Mouse (Mus musculus): Measurements from ENCODE around the gene Chrna9. TPM values are rescaled to one million over a fixed set of nuclear protein-coding genes. Genes with fewer than 3 reads are reported as not detected.

Gene Chrna9
- total RNA-seq (2017) = not detected in 2 replicates

DNA sequence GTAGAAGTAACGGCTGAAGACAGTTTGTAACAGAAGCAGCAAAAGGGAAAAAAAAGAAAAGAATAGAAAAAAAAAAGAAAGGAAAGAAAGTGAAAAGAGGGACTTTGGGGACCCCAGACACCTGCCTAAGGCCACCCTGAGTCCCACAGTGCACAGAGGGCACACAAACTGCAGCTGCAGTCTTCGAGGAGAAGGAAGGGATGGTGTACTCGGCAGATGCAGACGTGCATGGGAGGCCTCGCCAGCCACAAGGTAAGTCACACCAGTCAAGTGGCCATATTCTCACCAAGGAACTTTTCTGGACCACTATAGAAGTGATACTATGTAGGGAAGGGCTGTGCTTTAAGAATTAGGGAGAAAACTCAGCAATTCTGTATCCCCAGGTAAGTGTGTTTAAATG, at the start of gene Chrna9:
TSS of gene Chrna9 (plus strand) at position 139 of the 400 bp plus-strand sequence.
- ATAC-seq (replicated peaks in 1 of 2; ENCODE audit: insufficient read depth in 1 of 2, low FRiP score in 2 of 2, low TSS enrichment in 1 of 2, low read depth in 1 of 2, poor library complexity in 2 of 2, severe bottlenecking in 2 of 2) = no peak

DNA sequence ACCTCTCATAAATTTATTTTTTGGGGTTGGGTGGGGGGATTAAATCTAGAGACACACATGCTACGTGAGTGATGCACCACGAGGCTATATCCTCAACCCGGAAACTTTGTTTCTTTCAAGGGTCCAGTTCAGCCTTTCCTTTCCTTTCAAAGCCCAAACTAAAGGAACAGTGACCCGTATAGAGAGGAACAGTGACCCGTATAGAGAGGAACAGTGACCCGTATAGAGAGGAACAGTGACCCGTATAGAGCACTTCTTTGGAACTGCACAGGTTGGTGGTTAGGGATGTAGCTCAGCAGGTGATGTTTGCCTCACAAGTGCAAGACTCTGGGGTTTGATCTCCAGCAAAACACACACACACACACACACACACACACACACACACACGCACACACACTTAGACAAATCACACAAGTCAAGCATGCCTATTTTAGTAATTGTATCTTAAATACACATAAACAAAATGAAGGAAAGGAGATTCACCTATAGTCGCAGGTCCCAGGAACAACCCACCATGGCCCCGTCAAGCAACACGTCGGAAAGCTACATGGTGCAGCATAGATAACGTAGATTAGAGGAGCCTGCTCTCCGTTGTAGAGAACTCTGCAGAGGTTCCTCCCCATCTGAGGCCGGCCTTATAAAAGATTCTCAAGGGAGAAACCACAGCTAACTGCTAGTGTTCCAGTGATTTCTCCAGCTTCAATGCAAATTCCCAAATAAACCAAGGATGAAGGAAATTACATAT, 48.9 kb upstream of the Chrna9 start:
- no peak for ATAC-seq (replicated peaks in 1 of 2; ENCODE audit: insufficient read depth in 1 of 2, low FRiP score in 2 of 2, low TSS enrichment in 1 of 2, low read depth in 1 of 2, poor library complexity in 2 of 2, severe bottlenecking in 2 of 2)

DNA sequence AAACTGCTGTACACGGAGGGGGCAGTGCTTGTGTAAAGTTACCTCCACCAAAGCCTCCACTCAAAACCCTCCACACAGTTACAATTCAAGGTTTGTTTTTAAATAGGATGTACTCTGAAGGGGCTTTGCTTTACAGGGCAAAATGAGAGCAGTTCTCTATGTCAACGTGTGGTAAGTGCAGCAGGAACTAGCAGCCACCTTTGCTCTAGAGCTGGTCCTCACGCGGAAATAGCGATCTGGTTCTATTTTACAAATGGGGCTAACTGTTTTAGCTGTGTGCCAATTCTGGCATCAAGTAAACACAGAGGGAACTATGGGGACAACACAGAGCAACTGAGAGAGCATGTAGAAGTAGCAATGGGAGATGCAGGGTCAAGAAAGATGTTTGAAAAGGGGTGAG, 46.6 kb upstream of the Chrna9 start:
- ATAC-seq (replicated peaks in 1 of 2; ENCODE audit: insufficient read depth in 1 of 2, low FRiP score in 2 of 2, low TSS enrichment in 1 of 2, low read depth in 1 of 2, poor library complexity in 2 of 2, severe bottlenecking in 2 of 2) = no peak

DNA sequence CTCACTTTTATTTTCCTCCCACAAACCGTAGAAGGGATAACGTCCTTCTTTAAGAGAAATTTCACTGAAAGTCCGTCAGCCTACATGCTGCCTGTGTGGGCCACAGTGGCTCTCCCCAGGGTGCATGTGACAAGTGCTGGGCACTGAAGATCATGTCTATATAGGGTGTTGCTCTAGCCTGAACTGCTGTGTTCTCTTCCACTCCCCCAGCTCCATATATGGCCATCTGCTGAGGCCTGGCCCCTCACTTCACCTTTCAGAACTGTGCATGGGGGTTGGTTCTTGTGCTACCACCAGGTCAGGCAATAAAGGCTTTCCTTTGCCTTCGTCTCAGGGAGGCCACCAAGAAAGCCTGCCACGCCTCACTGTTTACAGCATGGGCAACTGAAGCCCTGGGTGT, 45.7 kb upstream of the Chrna9 start:
- ATAC-seq (replicated peaks in 1 of 2; ENCODE audit: insufficient read depth in 1 of 2, low FRiP score in 2 of 2, low TSS enrichment in 1 of 2, low read depth in 1 of 2, poor library complexity in 2 of 2, severe bottlenecking in 2 of 2) = peak in 1 of 2 experiments; percentile 22; a peak in 1 of 4 replicates

DNA sequence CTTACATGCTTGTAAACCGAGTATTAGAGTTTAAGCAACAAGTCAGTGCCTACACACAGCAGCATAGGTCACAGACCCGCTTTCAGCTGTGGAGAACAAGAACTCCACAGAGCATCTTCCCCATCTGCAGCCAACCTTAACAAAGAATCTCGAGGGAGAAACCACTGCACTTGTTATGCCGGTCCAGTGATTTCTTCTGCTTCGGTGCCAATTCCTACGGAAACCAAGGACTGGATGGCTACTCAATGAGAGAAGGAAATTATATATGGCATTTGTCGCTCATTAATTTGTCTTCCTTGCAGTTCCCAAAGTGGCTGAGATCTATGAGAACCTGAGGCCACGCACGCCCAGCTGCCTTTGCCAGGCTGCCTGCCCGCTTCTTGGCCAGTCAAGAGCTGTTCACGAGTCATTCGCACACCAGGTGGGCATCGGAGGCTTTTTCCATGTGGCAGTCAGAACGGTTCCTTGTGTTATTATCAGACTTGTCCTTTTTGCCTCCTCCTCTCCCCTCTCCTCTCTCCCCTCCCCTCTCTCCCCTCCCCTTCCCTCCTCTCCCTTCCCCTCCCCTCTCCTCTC, 43.4 kb upstream of the Chrna9 start:
- no peak for ATAC-seq (replicated peaks in 1 of 2; ENCODE audit: insufficient read depth in 1 of 2, low FRiP score in 2 of 2, low TSS enrichment in 1 of 2, low read depth in 1 of 2, poor library complexity in 2 of 2, severe bottlenecking in 2 of 2)

DNA sequence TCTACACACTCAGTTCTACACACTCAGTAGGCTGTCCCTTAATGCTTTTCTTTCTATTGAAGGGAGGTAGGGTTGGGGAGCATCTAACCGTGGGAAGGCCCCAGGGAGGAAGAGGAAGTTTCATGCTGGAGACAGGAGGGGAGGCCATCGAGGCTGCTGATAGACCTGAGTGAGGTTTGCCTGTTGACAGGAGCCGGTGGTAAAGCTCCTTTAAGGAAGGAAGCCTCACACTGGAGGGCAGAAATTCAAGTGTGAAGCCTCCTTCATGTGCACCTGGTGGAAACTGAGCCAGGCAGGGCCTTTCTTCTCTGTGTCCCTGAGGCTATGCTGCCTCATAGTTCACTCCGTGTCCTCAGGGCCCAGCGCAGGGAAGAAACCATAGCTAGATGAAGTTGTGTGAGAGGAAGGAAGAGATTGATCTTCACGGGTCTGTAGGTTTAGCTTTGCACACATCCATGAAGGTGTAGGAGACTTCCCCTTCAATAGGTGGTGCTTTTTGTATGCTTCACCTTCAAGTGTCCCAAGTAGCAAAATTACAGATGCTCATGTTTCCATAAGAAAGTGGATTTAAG, 39.5 kb upstream of the Chrna9 start:
- peak in 1 of 2 experiments; percentile 46; a peak in 1 of 4 replicates for ATAC-seq (replicated peaks in 1 of 2; ENCODE audit: insufficient read depth in 1 of 2, low FRiP score in 2 of 2, low TSS enrichment in 1 of 2, low read depth in 1 of 2, poor library complexity in 2 of 2, severe bottlenecking in 2 of 2)

DNA sequence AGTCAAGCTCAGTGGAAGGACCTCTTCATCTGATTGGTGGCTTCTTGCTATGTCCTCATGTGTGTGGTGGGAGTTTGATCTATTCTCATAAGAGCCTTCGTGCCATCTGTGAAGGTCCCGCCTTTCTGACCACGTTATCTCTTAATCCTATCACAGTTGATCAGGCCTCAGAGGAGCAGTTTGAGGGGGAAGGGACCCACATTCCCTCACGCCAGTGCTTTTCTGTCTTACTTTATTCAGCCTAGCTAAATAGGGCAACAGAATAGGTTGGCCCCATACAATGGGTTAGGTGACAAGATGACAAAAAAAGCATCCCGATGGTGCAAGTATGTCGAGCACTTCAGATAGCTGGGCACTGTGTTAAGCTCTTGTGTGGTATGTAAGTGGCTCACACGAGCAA, 39.0 kb upstream of the Chrna9 start:
- no peak for ATAC-seq (replicated peaks in 1 of 2; ENCODE audit: insufficient read depth in 1 of 2, low FRiP score in 2 of 2, low TSS enrichment in 1 of 2, low read depth in 1 of 2, poor library complexity in 2 of 2, severe bottlenecking in 2 of 2)

DNA sequence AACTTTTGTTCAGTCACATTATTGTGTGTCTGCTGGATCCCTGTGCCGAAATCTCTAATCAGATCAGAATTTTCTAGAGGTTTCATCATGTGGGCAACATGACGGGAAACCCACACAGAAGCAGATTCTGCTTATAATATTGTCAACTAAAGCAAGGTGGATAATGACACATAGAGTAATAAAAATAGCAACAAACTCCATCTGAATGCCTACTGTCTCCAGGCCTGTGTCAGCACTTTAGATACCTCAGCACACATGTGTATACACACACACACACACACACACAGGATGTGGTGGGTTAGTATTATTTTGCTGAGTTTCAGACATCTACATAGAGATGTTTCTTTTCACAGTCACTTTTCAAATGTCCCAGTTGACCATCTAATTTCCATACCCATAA, 37.0 kb upstream of the Chrna9 start:
- no peak for ATAC-seq (replicated peaks in 1 of 2; ENCODE audit: insufficient read depth in 1 of 2, low FRiP score in 2 of 2, low TSS enrichment in 1 of 2, low read depth in 1 of 2, poor library complexity in 2 of 2, severe bottlenecking in 2 of 2)

DNA sequence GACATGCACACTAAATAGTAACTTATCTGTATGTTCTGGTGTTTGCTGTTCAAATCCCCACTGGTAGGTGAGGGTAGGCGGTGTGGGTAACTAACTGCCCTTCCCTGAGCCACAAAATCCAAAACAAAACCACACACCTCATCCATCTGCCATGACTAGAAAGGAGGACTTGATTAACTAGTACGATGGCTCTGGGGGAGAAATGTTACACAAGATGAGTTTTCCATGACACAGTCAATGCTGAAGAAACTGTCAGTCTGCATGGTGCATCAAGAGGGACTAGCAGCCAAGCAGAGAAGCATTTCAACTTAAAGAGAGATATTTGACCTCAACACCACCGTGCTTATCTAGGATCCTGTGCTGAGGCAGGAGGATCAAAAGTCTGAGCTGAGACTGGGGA, 36.0 kb upstream of the Chrna9 start:
- no peak for ATAC-seq (replicated peaks in 1 of 2; ENCODE audit: insufficient read depth in 1 of 2, low FRiP score in 2 of 2, low TSS enrichment in 1 of 2, low read depth in 1 of 2, poor library complexity in 2 of 2, severe bottlenecking in 2 of 2)

DNA sequence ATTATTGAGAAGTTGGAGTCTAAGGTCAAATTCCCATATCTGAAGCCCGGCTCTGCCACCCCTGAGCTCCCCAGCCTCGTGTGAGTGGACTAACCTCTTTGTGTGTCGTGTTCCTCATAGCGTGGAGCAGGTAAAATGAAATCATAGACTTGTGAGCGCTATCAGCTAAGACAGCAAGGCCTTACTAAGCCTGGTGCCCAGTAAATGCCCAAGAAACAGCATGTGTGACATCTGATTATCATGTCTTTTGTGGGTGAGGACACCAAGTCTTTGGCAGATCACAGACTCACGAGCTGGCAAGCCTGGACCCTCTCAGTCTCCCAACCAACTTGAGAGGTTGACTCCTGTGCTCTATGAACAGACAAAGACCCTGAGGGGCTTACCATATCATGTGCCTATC, 34.6 kb upstream of the Chrna9 start:
- ATAC-seq (replicated peaks in 1 of 2; ENCODE audit: insufficient read depth in 1 of 2, low FRiP score in 2 of 2, low TSS enrichment in 1 of 2, low read depth in 1 of 2, poor library complexity in 2 of 2, severe bottlenecking in 2 of 2) = no peak

DNA sequence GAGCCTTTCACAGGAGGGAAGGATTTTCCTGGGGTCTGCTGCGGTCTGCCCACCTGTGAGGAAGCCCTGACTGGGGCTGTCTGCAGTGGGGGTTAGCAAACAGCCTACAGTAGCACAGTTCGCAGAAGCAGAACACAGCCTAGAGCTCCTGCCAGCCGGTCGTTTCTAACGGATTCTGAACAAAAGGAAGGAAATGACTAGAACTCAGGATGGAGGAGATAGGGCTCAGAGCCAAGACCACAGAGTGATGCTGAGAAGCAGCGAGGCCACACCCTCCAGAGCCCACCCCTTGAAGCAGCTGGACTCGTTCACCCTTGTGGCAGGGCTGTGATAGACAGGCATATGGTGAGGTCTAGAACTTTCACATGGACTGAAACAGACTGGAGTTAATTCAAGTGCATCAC, 33.9 kb upstream of the Chrna9 start:
- ATAC-seq (replicated peaks in 1 of 2; ENCODE audit: insufficient read depth in 1 of 2, low FRiP score in 2 of 2, low TSS enrichment in 1 of 2, low read depth in 1 of 2, poor library complexity in 2 of 2, severe bottlenecking in 2 of 2) = peak; percentile 97

DNA sequence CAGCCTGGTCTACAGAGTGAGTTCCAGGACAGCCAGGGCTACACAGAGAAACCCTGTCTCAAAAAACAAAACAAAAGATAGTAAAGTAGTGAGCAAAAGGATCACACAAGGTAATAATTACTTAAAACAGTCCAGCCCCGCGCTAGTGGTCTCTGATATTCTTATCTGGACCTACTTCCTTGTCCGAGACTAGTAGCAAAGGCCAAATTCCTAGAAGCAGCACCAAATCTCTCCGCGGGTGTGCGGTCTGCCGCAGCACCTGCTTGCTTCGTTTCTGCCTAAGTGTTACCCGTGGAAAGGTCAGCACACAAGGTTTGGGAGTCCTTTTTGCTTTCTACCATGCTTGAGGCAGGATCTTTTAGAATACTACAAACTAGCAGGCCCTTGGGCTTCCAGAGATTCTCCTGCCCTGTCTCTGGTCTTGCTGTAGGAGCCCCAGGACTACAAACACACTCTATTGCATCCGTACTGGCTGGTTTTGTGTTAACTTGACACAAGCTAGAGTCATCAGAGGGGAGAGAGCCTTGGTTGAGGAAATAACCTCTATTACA, 32.8 kb upstream of the Chrna9 start:
- ATAC-seq (replicated peaks in 1 of 2; ENCODE audit: insufficient read depth in 1 of 2, low FRiP score in 2 of 2, low TSS enrichment in 1 of 2, low read depth in 1 of 2, poor library complexity in 2 of 2, severe bottlenecking in 2 of 2) = no peak

DNA sequence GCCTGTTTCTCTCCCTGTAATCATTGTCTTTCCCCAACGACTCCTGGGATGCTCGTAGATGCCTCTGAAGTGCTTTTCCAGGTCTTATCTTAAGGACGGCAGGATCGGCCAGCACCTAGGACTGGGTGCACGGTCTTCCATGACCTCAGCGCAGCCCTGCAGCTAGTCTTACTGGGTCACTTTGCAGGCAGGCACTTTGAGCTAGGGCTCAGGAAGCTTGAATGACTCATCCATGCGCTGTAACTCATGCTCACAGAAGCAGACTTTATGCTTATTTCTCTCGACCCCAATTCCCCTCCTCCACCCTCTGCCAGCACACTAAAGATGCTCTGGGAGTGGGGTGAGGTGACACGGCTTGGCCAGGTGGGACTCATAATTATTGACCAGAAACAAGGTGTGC, 31.9 kb upstream of the Chrna9 start:
- ATAC-seq (replicated peaks in 1 of 2; ENCODE audit: insufficient read depth in 1 of 2, low FRiP score in 2 of 2, low TSS enrichment in 1 of 2, low read depth in 1 of 2, poor library complexity in 2 of 2, severe bottlenecking in 2 of 2) = no peak

DNA sequence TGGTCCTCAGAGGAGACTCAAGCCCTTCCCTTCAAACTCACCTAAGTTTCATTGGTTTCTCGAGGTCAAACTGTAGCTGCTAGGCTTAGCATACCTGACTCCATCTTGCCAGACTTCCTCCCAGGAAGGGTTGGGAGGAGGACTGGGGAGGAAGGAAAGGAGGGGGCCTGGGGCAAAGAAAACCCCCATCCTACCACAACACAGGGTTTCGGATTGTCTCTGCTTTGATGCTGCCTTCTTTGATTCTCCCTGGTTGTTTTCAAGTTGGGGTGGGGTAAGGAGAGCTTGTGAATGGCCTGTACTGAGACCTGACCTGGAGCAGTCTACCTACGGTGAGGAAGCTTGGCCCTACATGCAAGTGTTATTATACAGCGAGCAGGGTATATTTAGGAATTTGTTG, 30.2 kb upstream of the Chrna9 start:
- ATAC-seq (replicated peaks in 1 of 2; ENCODE audit: insufficient read depth in 1 of 2, low FRiP score in 2 of 2, low TSS enrichment in 1 of 2, low read depth in 1 of 2, poor library complexity in 2 of 2, severe bottlenecking in 2 of 2) = no peak

DNA sequence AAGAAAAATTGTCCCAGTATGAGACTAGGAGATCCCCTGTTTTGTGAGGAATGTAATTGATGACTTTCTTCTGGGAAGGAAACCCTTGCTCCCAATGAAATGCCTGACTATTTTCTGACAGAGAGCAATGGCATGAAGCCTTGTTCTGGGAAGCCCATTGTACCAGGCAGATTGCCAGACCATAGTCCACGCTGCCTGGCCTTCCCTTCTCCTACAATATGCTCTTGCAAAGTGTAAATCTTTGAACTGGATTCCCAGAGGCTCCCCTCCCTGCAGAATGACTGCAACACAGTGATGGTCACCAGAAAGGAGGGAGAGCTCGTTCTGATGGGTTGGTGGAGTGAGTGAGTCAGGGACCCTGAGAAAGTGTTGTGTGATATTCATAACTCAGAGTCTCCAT, 26.0 kb upstream of the Chrna9 start:
- no peak for ATAC-seq (replicated peaks in 1 of 2; ENCODE audit: insufficient read depth in 1 of 2, low FRiP score in 2 of 2, low TSS enrichment in 1 of 2, low read depth in 1 of 2, poor library complexity in 2 of 2, severe bottlenecking in 2 of 2)

DNA sequence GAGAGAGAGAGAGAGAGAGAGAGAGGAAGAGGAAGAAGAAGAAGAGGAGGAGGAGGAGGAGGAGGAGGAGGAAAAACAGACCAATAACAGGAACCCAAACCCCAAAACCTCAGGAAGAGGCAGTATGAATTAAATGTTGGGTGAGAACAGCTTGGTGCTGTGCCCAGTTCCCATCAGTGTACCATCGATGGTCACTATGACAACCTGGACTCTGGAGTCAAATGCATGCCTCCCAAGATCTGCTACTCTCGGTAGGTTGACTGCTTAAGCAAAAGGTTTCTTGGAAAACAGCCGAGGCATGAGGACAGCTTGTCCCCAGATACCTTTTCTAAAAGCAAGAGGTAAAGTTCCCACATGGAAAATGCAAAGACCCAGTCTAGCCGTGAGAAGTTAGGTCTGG, 25.4 kb upstream of the Chrna9 start:
- ATAC-seq (replicated peaks in 1 of 2; ENCODE audit: insufficient read depth in 1 of 2, low FRiP score in 2 of 2, low TSS enrichment in 1 of 2, low read depth in 1 of 2, poor library complexity in 2 of 2, severe bottlenecking in 2 of 2) = no peak; a peak in 1 of 4 replicates

DNA sequence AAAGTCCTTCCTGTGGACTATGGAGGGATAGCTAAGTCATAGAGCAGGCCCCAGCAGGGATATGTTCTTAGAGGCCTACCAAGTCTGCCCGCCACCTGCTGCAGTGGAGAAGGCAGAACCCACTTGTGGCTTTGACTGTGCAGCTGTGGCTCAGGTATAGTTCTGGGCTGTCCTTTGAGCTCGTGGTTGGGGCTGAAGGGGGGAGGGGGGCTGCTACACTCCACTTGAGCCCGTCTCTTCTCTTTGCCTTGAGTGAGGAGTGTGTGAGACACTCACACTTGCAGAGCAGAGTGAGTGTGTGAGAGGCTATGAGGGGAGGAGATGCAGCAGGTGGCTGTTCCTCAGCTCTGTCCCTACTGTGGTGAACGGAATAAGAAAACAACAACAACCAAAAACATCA, 24.3 kb upstream of the Chrna9 start:
- peak in 1 of 2 experiments; percentile 37; a peak in 2 of 4 replicates for ATAC-seq (replicated peaks in 1 of 2; ENCODE audit: insufficient read depth in 1 of 2, low FRiP score in 2 of 2, low TSS enrichment in 1 of 2, low read depth in 1 of 2, poor library complexity in 2 of 2, severe bottlenecking in 2 of 2)

DNA sequence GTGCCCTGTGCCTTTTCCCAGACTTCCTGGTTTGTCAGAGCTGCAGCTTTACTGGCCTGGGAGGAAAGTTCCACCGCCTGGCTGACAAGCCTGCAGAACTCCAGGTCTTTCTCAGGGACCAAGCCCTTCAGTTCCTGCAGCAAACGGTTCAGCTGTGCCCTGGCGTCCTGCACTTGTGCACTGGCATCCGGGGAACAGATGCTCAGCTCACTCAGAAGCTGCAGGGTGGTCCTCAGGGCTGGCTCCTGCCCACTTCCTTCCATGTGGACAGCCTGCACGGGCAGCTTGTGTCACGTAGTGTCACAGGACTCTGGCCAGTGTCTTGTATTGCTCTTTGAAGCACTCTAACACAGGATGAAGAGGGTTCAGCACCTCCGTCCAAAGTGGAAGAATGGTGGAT, 23.0 kb upstream of the Chrna9 start:
- ATAC-seq (replicated peaks in 1 of 2; ENCODE audit: insufficient read depth in 1 of 2, low FRiP score in 2 of 2, low TSS enrichment in 1 of 2, low read depth in 1 of 2, poor library complexity in 2 of 2, severe bottlenecking in 2 of 2) = peak; percentile 17 to 53; a peak in 3 of 4 replicates
